In the genomic region with DNA sequence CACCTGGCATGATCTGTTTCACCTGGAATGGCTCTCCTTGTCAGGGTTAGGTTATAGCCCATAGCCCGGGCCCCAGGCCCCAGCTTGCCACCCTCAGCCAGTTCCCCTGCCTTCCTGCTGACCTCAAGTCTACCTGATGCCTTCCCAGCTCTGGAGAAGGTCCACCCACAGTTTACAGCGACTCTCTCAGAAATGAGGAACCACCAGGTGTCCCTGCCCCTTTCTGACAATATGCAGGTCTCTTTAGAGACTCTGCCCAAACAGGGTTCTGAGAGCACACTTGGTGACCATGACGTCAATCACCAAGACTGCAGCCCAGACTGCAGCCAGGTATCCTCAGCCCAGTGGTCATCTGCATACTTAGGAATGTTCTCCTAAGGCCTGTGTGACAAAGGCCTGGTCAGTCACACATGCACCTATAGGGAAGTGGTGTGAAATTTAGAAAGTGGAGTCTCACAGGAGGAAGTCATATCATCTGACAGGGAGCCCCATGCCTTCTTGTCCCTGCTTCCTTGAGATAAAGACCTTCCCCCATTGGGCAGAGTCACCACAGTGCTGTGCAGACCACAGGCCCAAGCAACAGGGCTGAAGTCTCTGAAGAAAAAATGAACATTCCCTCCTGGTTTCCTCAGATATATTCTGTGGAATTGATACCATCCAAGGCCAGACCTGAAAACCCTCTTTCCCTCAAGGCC, we compare ENCODE assay signal across 1 mouse cellular context.
A peak's percentile ranks its signal among the peaks of the same experiment; 100 is the strongest.
TF ChIP-seq lines count a peak whose summit lies in the region.

No protein-coding gene starts in this region.

TF ChIP-seq in MEL, 35 proteins besides CTCF, POLR2A, EP300 and RAD21 (continued from another document):
- no peak for TF ChIP-seq MYB (IDR thresholded peaks at IDR 0.05; ENCODE audit: low read depth, low read length)
- 0 out of 2 replicates have a peak, but pooled peaks have one; percentile 51 for TF ChIP-seq ZNF384 (IDR thresholded peaks at IDR 0.05; ENCODE audit: low read depth, low read length)
- no peak for TF ChIP-seq NRF1 (IDR thresholded peaks at IDR 0.05; ENCODE audit: insufficient read depth, low read depth, low read length, poor library complexity, severe bottlenecking)
- no peak for TF ChIP-seq NELFE (IDR thresholded peaks at IDR 0.05; ENCODE audit: low read depth, low read length)
- peak; percentile 37; the same call in 1 of the 2 replicates for TF ChIP-seq MXI1 (IDR thresholded peaks at IDR 0.05; ENCODE audit: low read depth, low read length)
- no peak for TF ChIP-seq USF2 (IDR thresholded peaks at IDR 0.05; ENCODE audit: borderline replicate concordance in 1 of 2, insufficient read depth in 1 of 2, low read depth in 1 of 2, low read length in 2 of 2)
- TF ChIP-seq POLR2AphosphoS5 (IDR thresholded peaks at IDR 0.05; ENCODE audit: borderline replicate concordance, low read depth, low read length) = no peak
- TF ChIP-seq ELF1 (IDR thresholded peaks at IDR 0.05; ENCODE audit: low read depth, low read length) = no peak
- TF ChIP-seq E2F4 (IDR thresholded peaks at IDR 0.05; ENCODE audit: borderline replicate concordance, low read depth, low read length) = no peak
- peak; percentile 80 for TF ChIP-seq ETS1 (IDR thresholded peaks at IDR 0.05; ENCODE audit: low read depth, low read length)
- TF ChIP-seq SMC3 (IDR thresholded peaks at IDR 0.05; ENCODE audit: low read depth, low read length) = peak; percentile 10; the same call in 1 of the 2 replicates
- TF ChIP-seq ZC3H11A (IDR thresholded peaks at IDR 0.05; ENCODE audit: low read depth, low read length) = no peak
- no peak for TF ChIP-seq MAFK (IDR thresholded peaks at IDR 0.05; ENCODE audit: borderline replicate concordance, low read depth, low read length)
- no peak for TF ChIP-seq MEF2A (IDR thresholded peaks at IDR 0.05; ENCODE audit: extremely low read depth, insufficient replicate concordance, low read depth, low read length, poor library complexity, severe bottlenecking)
- TF ChIP-seq JUND (IDR thresholded peaks at IDR 0.05; ENCODE audit: low read depth, low read length) = peak; percentile 30; the same call in 1 of the 2 replicates
- no peak for TF ChIP-seq BHLHE40 (IDR thresholded peaks at IDR 0.05; ENCODE audit: borderline replicate concordance, low read depth, low read length)
- TF ChIP-seq TCF12 (IDR thresholded peaks at IDR 0.05; ENCODE audit: low read depth, low read length) = peak; percentile 94
- TF ChIP-seq ZKSCAN1 (IDR thresholded peaks at IDR 0.05; ENCODE audit: low read depth, low read length) = no peak
- TF ChIP-seq SIN3A (IDR thresholded peaks at IDR 0.05; ENCODE audit: low read length) = peak; percentile 64; the same call in 1 of the 2 replicates
- TF ChIP-seq HCFC1 (IDR thresholded peaks at IDR 0.05; ENCODE audit: low read depth, low read length) = no peak
- TF ChIP-seq UBTF (IDR thresholded peaks at IDR 0.05; ENCODE audit: borderline replicate concordance, insufficient read depth, low read depth, low read length) = no peak
- TF ChIP-seq RCOR1 (IDR thresholded peaks at IDR 0.05; ENCODE audit: low read depth, low read length) = peak; percentile 63
- 0 out of 2 replicates have a peak, but pooled peaks have one; percentile 10 for TF ChIP-seq TBP (IDR thresholded peaks at IDR 0.05; ENCODE audit: low read depth, low read length)
- TF ChIP-seq GABPA (IDR thresholded peaks at IDR 0.05; ENCODE audit: low read depth, low read length) = no peak
- TF ChIP-seq MYC (IDR thresholded peaks at IDR 0.05; ENCODE audit: low read depth, low read length) = 0 out of 2 replicates have a peak, but pooled peaks have one; percentile 67
- TF ChIP-seq ZMIZ1 (IDR thresholded peaks at IDR 0.05; ENCODE audit: low read depth, low read length) = no peak
- TF ChIP-seq KAT2A (conservative IDR thresholded peaks at IDR 0.05; ENCODE audit: low read depth, low read length) = no peak
- TF ChIP-seq GATA1 (IDR thresholded peaks at IDR 0.05; ENCODE audit: low read depth, low read length) = peak; percentile 87
- peak; percentile 94 for TF ChIP-seq TAL1 (IDR thresholded peaks at IDR 0.05; ENCODE audit: low read length)
- no peak for TF ChIP-seq CHD2 (IDR thresholded peaks at IDR 0.05; ENCODE audit: low read length)
- no peak for TF ChIP-seq CHD1 (IDR thresholded peaks at IDR 0.05; ENCODE audit: low read depth, low read length)
- no peak for TF ChIP-seq POLR2AphosphoS2 (IDR thresholded peaks at IDR 0.05; ENCODE audit: low read length)
